Mouse (Mus musculus) urinary bladder, postnatal 36 days (tissue): ENCODE data around the gene Gcnt3.

Experiments
- DNase-seq, 2 experiments: peaks; one replicate each; pipeline ENCODE4 v3.0.0; 2022; ENCODE audit warnings: low spot score in 2 of 2, mixed read lengths in 1 of 2

Gene Gcnt3

GRCm38 (mm10) chr9:70037988-70038387 lies at the start of gene Gcnt3:
Gene Gcnt3 (minus strand): TSS chr9:70038088.
- no peak for DNase-seq

DNA sequence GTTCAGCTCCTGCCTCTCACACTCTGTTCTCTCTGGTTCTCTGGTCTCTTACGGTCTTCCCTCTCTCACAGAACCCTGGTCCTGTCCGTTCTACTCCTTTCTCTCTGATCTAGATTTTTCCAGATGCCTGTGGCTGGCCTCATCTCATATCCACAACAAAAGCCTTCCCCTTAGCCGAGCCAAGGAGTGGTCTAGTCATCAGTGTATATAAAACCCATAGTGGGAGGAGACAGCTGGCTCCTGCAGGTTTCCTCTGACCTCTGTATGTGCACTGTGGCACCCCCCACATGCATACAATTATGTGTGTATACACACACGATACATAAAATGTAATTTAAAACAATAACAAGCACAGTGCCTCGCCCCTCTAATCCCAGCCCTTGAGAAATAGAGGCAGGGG lies 49.5 kb upstream of the Gcnt3 start:
- no peak for DNase-seq

- DNase-seq: no peak
Observed at GRCm38 (mm10) chr9:70086091-70086490, 48.2 kb upstream of the Gcnt3 start.

DNA sequence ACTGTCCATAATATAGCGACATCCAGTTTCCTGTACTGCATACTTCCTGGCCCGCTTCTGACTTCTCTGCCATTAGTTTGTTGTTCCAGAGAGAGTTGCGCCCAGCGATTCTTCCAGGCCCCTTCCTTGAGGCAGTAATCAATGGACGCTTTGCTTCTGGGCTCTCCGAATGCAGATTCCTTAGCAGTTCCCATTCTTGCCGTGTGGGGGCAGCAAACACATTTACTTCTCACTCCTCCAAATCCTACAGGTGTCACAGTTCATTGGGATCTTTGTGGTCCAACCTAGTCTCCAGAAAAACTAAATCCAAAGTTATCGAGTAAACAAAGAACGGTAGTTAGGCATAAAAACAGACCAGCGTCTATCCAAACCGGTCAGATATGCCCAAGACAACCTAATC lies 46.2 kb upstream of the Gcnt3 start:
- peak; percentile 18 to 27 for DNase-seq

DNA sequence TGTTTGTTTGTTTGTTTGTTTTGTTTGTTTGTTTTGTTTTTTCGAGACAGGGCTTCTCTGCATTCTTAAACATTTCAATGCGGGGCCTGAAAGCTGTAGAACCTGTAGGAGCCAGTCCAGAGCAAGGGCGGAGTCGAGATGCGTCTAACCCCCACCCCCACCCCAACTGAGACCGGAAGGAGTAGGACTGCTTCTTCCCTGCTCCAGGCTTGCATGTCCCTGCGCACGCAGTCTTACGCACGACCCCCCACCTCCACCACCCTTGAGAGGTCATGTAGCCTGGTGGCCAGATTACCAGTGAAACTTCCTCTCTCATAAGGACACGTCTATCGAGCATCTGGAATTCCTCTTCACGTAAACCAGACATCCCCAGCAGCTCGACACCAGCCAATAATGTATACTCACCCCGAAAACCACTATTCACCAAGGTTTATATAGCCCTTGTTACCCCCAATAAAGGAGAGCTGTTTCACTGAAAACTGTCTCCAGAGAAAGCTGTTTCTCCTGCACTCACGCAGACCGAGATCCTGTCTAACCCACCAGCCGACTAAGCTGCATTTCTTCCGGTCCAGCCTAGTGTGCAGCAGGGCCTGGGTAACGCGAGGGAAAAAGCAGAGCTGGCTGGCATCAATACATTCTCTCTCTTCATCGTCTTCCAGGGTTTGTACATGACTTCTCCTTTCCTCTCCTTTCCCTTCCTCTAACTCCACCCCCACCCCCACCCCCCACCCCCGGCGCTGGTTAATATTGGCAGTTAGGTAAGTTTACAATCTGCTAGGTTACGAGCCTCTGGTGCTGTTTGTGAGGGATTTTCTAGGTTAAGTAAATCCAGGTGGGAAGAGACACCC lies 44.7 kb upstream of the Gcnt3 start:
- no peak for DNase-seq

DNA sequence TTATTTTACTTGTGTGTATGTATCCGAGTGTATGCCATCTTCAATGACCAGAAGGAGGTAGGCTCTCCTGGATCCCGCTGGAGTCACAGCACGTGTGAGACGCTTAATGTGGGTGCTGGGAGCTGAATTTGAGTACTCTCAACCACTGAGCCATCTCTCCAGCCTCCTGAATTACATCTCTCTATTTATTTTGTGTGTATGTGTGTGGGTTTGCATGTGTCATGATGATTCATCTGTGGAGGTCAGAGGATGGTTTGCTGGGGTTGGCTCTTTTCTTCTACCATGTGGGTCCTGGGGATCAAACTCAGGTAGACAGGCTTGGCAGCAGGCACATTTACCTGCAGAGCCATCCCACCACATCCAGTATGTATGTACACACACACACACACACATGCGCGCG lies 43.9 kb upstream of the Gcnt3 start:
- DNase-seq: no peak

- DNase-seq: no peak
Observed at GRCm38 (mm10) chr9:70080976-70081375, 43.1 kb upstream of the Gcnt3 start.

- no peak for DNase-seq
Observed at GRCm38 (mm10) chr9:70080027-70080800, 42.3 kb upstream of the Gcnt3 start.

DNA sequence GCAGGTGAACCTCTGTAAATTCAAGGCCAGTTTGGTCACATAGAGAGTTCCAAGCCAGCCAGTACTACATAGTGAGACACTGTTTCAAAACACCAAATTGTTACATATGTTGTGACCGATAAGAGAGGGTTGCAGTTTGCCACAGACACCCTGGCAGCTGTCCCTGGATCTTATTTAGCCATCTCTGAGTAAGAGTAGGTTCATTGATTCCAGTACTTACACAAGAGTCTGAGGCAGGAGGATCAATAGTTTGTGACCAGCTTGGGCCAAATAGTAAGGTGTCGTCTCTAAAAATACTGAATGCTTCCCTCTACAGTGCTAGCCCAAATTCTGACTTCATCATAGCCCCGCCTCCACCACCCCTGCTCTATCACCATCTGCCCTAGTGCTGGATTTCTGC lies 40.1 kb upstream of the Gcnt3 start:
- no peak for DNase-seq

GRCm38 (mm10) chr9:70077170-70077569 lies 39.3 kb upstream of the Gcnt3 start:
- peak; percentile 15 to 18 for DNase-seq

GRCm38 (mm10) chr9:70072387-70072786 lies 34.5 kb upstream of the Gcnt3 start:
- no peak for DNase-seq

- DNase-seq: peak in 1 of 2 experiments; percentile 24
Observed at GRCm38 (mm10) chr9:70069961-70070435, 32.1 kb upstream of the Gcnt3 start.

DNA sequence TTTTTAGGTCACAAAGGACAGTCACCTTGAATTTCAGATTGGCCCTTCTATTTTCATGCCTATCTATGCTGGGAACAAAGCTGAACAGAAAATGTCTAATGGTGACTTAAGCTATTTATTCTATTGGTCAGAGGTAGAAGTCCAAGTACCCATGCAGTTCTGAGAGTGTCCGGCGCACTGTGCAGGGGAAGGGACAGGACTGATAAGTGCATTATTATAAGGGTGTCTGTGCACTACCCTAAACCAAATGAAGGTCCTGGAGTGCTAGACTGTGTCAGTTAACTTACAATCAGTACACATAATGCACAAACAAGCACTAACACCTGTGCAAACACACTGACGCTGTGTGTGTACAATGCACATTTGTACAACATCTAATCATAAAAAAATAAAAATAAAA lies 29.6 kb upstream of the Gcnt3 start:
- DNase-seq: no peak

- no peak for DNase-seq
Observed at GRCm38 (mm10) chr9:70062012-70062411, 24.1 kb upstream of the Gcnt3 start.

- DNase-seq: no peak
Observed at GRCm38 (mm10) chr9:70053411-70053810, 15.5 kb upstream of the Gcnt3 start.

DNA sequence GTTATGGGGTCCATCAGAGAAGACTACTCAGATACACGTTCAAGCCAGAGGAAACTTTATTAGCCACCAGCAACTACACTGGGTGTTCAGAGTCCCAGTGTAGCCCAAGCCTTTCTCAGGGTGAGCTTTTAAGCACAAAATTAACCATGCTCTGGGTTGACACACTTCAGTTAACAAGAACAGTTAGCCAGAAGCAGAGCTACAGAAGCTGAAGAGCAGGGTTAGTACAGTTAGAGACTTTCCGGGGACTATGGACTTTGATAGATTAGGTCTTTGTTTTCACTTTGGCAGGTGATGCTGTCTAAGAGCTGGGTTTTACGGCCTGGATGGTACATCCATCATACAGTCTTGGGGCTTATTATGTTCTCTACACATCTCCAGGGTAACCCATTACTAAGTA lies 14.8 kb upstream of the Gcnt3 start:
- DNase-seq: no peak

- no peak for DNase-seq
Observed at GRCm38 (mm10) chr9:70049839-70050238, 12.0 kb upstream of the Gcnt3 start.

DNA sequence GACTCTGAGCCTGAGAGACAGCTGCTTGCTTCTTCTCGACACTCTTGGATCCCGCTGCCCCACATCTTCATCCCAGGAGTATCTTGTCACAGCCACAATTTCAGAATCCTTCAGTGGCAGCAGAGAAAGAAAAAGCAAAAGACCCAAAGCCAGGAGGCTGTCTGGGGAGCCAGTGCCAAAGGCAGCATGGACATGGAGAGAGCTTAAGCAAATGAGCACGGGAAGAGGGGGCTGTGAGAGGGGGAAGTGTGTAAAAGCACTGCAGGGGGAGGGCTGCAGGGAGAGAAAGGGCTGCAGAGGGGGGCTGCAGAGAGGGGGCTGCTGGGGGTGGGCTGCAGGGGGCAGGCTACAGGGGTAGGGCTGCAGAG lies 11.5 kb upstream of the Gcnt3 start:
- no peak for DNase-seq

GRCm38 (mm10) chr9:70048751-70049415 lies 11.0 kb upstream of the Gcnt3 start:
- peak in 1 of 2 experiments; percentile 47 for DNase-seq

- no peak for DNase-seq
Observed at GRCm38 (mm10) chr9:70048280-70048679, 10.4 kb upstream of the Gcnt3 start.

DNA sequence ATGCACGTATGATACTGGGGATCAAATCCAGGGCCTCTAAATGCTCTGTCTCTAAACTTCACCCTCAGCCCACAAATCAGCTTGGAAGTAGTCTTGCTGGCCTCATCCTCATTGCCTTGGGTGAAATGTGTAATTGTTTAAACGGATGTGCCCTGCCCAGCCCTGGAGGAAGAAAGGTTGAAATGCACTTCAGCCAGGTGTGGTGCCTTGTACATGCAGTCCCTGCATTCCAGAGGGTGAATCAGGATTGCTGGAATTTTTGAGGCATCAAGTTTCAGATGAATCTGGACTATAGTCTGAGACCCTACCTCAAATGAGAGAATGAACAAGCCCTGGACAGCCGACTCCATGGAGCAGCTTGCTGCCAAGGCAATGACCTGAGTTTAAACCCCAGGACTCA lies 10.0 kb upstream of the Gcnt3 start:
- peak in 1 of 2 experiments; percentile 7 for DNase-seq

GRCm38 (mm10) chr9:70046255-70046654 lies 8.4 kb upstream of the Gcnt3 start:
- no peak for DNase-seq
